Mouse (Mus musculus): Measurements from ENCODE around the gene Mfap1a.

Gene Mfap1a

GRCm38 (mm10) chr2:121444178-121444577 is 62.3 kb downstream of the Mfap1a start, which contains the start of gene Ell3:
Ell3 (minus strand) TSS chr2:121444278.
- intact Hi-C loops (cut with DNase I): no loop called here

- intact Hi-C loops (cut with DNase I): no loop called here
Measured at GRCm38 (mm10) chr2:121443068-121443349, 63.5 kb downstream of the Mfap1a start.

- intact Hi-C loops (cut with DNase I): no loop called here
Measured at GRCm38 (mm10) chr2:121442259-121443067, 64.0 kb downstream of the Mfap1a start.

Small RNAs within 50 kb of the gene (microRNA-seq; reads per million reads assigned to microRNA genes)
- 0 reads per million in 2 experiments for gene Gm22953

Measured in adrenal gland (tissue).